Mouse (Mus musculus) heart, embryonic 12.5 days (tissue): ENCODE measurements around the gene Slc43a1. TPM values are rescaled to one million over a fixed set of nuclear protein-coding genes. Genes with fewer than 3 reads are reported as not detected.
A peak's percentile ranks its signal among the peaks of the same experiment; 100 is the strongest.
"Not testable (repeated sequence)": the region's sequence is repeated elsewhere in the genome, so short reads cannot be mapped to it uniquely, and the experiment has no call there.

Experiments used
- ATAC-seq: fragments of 200-750 bp; cut with Nextera tagmentation; 2 replicates; pipeline ENCODE4 v1.8.0; 2017; ENCODE audit warnings: moderate TSS enrichment, moderate library complexity; ENCODE audit not compliant: insufficient number of reproducible peaks, low FRiP score
- H3K27ac ChIP-seq: fragments of 300-500 bp; sonication (generic); 2 replicates; pipeline ENCODE4 v1.5.1; 2016; ENCODE audit warnings: mild to moderate bottlenecking, moderate library complexity; ENCODE audit not compliant: poor library complexity, severe bottlenecking
- H3K27me3 ChIP-seq: fragments of 300-500 bp; sonication (generic); replicated peaks from 2 replicates; pipeline ENCODE4 v1.6.1; 2016; ENCODE audit warnings: mild to moderate bottlenecking, moderate library complexity
- H3K36me3 ChIP-seq: fragments of 300-500 bp; sonication (generic); 2 replicates; pipeline ENCODE4 v1.6.1; 2016; ENCODE audit warnings: mild to moderate bottlenecking, moderate library complexity
- H3K4me1 ChIP-seq: fragments of 300-500 bp; sonication (generic); replicated peaks from 2 replicates; pipeline ENCODE4 v1.6.1; 2016; ENCODE audit warnings: mild to moderate bottlenecking
- H3K4me2 ChIP-seq: fragments of 300-500 bp; sonication (generic); 2 replicates; pipeline ENCODE4 v1.6.1; 2016; ENCODE audit warnings: mild to moderate bottlenecking, moderate library complexity
- H3K4me3 ChIP-seq: fragments of 300-500 bp; sonication (generic); 2 replicates; pipeline ENCODE4 v1.5.1; 2016; ENCODE audit warnings: mild to moderate bottlenecking
- H3K9ac ChIP-seq: fragments of 300-500 bp; sonication (generic); 2 replicates; pipeline ENCODE4 v1.6.1; 2016; ENCODE audit warnings: mild to moderate bottlenecking, moderate library complexity
- H3K9me3 ChIP-seq: fragments of 300-500 bp; sonication (generic); replicated peaks from 2 replicates; pipeline ENCODE4 v1.6.1; 2016; ENCODE audit warnings: mild to moderate bottlenecking, moderate library complexity
- WGBS: fragments of 180-500 bp; shearing (Covaris S2); methylation state at CpG from one replicate; pipeline ENCODE4 v1.1.7; 2016; 5-methylcytosine and 5-hydroxymethylcytosine counted together
- polyA plus RNA-seq: library from polyadenylated mRNA; unstranded; fragments of >200 nt; fragmentation: Nextera tagmentation; extraction: Ambion mirVana; gene quantifications from 2 replicates; pipeline ENCODE4 v1.2.1, GENCODE M21; 2016

The Slc43a1 gene
- polyA plus RNA-seq = 21.8 and 23.0 TPM in 2 replicates

DNA sequence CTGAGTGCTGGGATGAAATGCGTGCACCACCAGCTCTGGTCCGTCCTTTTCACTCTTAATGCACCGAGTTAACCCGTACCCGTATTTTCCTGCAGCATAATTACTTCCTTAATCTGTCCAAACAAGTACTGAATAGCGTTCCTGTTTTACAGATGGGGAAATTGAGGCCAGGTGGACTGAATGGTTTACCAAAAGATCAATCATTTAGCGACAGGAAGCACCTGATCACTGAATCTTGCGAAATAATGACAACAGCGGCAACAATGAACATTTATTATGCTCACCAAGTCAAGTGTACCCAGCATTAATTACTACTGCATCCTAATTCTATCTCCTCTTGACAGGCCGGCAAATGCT is at the start of gene Slc43a1:
Gene Slc43a1, plus strand, starts transcription at position 258 of the 357 bp plus-strand sequence.
- Histone ChIP-seq H3K9me3 (no peaks in the 10 kb centered on the region), H3K27ac (peak within 1 kb of the TSS; percentile 98), H3K36me3 (no peaks in the 10 kb centered on the region), H3K4me2 (peak within 1 kb of the TSS; percentile 93), H3K9ac (peak within 1 kb of the TSS; percentile 93), H3K27me3 (0 out of 2 replicates have a peak, but pooled peaks cover 10% of the 10 kb centered on the region), H3K4me1 (peaks cover 24% of the 10 kb centered on the region), H3K4me3 (peak within 1 kb of the TSS; percentile 90)
- no peak for ATAC-seq
- 22% methylated on average over 10 of the region's 10 CpGs for WGBS

- peaks cover 20% of the 10 kb centered on the region for H3K4me1 ChIP-seq
- peaks cover 13% of the 10 kb centered on the region for H3K9me3 ChIP-seq
- 46% methylated on average over 9 of the region's 9 CpGs for WGBS
These were observed 48.2 kb upstream of the Slc43a1 start for GRCm38 (mm10) chr2:84790418-84790817.

DNA sequence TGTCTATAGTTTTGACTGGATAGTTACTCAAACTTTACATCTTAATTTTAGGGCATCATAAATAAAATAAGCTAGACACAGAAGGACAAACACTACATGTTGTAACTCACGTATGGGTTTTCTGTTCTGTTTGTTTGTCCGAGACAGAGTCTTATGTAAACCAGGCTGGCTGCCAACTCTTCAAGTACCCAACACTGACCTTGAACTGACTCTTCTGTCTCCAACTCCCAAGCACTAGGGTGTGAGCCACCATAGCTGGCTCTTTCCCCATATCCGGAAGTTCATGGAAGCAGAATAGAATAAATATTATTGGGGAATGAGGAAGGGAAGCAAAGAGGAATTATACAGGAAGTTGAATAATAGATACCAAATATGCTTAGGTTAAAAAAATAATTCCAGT is 46.1 kb upstream of the Slc43a1 start:
- 69% methylated on average over 3 of the region's 3 CpGs for WGBS
- no peak for ATAC-seq

More at GRCm38 (mm10) chr2:84790418-84790817, 48.2 kb upstream of the Slc43a1 start:
- Histone ChIP-seq H3K9ac (no peak overlapping the region), H3K4me2 (peak overlapping the region; percentile 37), H3K4me3 (no peak overlapping the region), H3K27me3 (no peaks in the 10 kb centered on the region), H3K27ac (no peak overlapping the region), H3K36me3 (no peaks in the 10 kb centered on the region)
- no peak for ATAC-seq

GRCm38 (mm10) chr2:84793154-84793553 is 45.5 kb upstream of the Slc43a1 start:
- peaks cover 12% of the 10 kb centered on the region for H3K4me1 ChIP-seq
- no peak overlapping the region for H3K9ac ChIP-seq
- H3K9me3 ChIP-seq = peaks cover 17% of the 10 kb centered on the region
- no peak overlapping the region for H3K27ac ChIP-seq
- WGBS = 77% methylated on average over 3 of the region's 3 CpGs
- no peak overlapping the region for H3K4me3 ChIP-seq
- no peaks in the 10 kb centered on the region for H3K27me3 ChIP-seq
- no peaks in the 10 kb centered on the region for H3K36me3 ChIP-seq
- ATAC-seq = no peak; the same call in 1 of the 2 replicates
- H3K4me2 ChIP-seq = no peak overlapping the region

More for the DNA sequence above, 46.1 kb upstream of the Slc43a1 start:
- H3K9ac ChIP-seq = no peak overlapping the region
- peaks cover 17% of the 10 kb centered on the region for H3K9me3 ChIP-seq
- H3K4me3 ChIP-seq = no peak overlapping the region
- no peak overlapping the region for H3K27ac ChIP-seq
- H3K36me3 ChIP-seq = no peaks in the 10 kb centered on the region
- peaks cover 14% of the 10 kb centered on the region for H3K4me1 ChIP-seq
- no peaks in the 10 kb centered on the region for H3K27me3 ChIP-seq
- no peak overlapping the region for H3K4me2 ChIP-seq

DNA sequence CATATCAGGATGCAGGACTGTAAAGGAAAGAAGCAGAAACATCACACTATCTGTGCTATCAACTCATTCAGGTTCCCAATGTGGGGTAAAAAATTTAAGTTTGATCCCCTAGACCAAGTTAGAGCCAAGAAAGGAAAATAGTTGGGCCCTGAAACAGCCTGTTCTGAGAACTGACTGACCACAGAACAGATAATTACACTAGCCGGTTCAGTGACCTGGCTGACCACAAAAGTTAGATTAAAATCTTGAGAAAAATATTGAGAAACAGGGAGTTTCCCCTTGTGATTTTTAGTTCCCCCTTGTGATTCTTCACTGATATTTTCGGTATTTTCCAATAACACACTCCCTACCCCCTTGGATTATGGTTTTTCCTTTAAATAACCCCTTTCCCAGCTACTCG is 44.8 kb upstream of the Slc43a1 start:
- H3K27me3 ChIP-seq = no peaks in the 10 kb centered on the region
- no peak overlapping the region for H3K4me2 ChIP-seq
- WGBS = 86% methylated on average over 3 of the region's 3 CpGs
- H3K4me1 ChIP-seq = peaks cover 10% of the 10 kb centered on the region
- no peaks in the 10 kb centered on the region for H3K36me3 ChIP-seq
- no peak for ATAC-seq
- H3K4me3 ChIP-seq = no peak overlapping the region
- H3K9ac ChIP-seq = no peak overlapping the region
- no peak overlapping the region for H3K27ac ChIP-seq
- H3K9me3 ChIP-seq = peaks cover 17% of the 10 kb centered on the region

- H3K4me3 ChIP-seq = peak overlapping the region; percentile 63
- WGBS = 11% methylated on average over 13 of the region's 13 CpGs
- peaks cover 17% of the 10 kb centered on the region for H3K9me3 ChIP-seq
- no peaks in the 10 kb centered on the region for H3K27me3 ChIP-seq
- peak overlapping the region; percentile 80 for H3K27ac ChIP-seq
- peak overlapping the region; percentile 73 for H3K9ac ChIP-seq
- 0 out of 2 replicates have a peak, but pooled peaks cover 4% of the 10 kb centered on the region for H3K36me3 ChIP-seq
- ATAC-seq = peak; percentile 58
- 0 out of 2 replicates have a peak, but pooled peaks cover 4% of the 10 kb centered on the region for H3K4me1 ChIP-seq
- peak overlapping the region; percentile 98 for H3K4me2 ChIP-seq
These were observed 40.7 kb upstream of the Slc43a1 start for GRCm38 (mm10) chr2:84797833-84798492.

DNA sequence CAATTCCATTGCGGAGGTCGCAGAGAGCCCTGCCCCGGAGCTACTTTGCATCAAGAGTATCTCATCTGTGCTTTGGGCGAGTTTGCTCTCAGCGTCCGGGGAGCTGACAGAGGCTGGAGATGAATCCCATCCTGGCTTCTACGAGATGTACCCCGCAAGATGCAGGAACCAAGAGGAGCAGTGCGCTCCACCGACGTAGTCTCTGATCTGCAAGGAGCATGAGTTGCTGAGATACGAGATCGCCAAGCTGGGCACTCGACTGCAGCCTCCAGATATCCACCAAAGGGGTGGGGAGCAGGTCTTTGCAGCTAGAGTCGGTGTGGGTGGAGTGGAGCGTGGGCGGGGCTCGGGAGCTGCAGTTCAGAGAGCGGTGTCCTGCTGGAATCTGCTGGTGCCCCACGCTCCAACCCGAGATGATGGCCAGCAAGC is 40.1 kb upstream of the Slc43a1 start, which contains the start of gene Ube2l6:
Gene Ube2l6, plus strand, starts transcription at position 336 of the 429 bp plus-strand sequence.
- WGBS = under 1% methylated on average over 21 of the region's 21 CpGs

GRCm38 (mm10) chr2:84799041-84799561 is 39.5 kb upstream of the Slc43a1 start:
- Histone ChIP-seq H3K27ac (peak overlapping the region; percentile 80), H3K4me3 (peak overlapping the region; percentile 63), H3K9ac (peak overlapping the region; percentile 73), H3K4me2 (peak overlapping the region; percentile 98), H3K4me1 (0 out of 2 replicates have a peak, but pooled peaks cover 4% of the 10 kb centered on the region), H3K36me3 (peaks cover 13% of the 10 kb centered on the region; the same call in 1 of the 2 replicates), H3K9me3 (peaks cover 16% of the 10 kb centered on the region), H3K27me3 (no peaks in the 10 kb centered on the region)
- peak; percentile 58 for ATAC-seq
- under 1% methylated on average over 16 of the region's 16 CpGs for WGBS

More for the DNA sequence above, 40.1 kb upstream of the Slc43a1 start, which contains the start of gene Ube2l6:
- Histone ChIP-seq H3K36me3 (peaks cover 7% of the 10 kb centered on the region; the same call in 1 of the 2 replicates), H3K27me3 (no peaks in the 10 kb centered on the region), H3K4me1 (0 out of 2 replicates have a peak, but pooled peaks cover 4% of the 10 kb centered on the region), H3K4me2 (peak within 1 kb of the TSS; percentile 98), H3K4me3 (peak within 1 kb of the TSS; percentile 63), H3K9me3 (peaks cover 17% of the 10 kb centered on the region), H3K27ac (peak within 1 kb of the TSS; percentile 80), H3K9ac (peak within 1 kb of the TSS; percentile 73)
- peak; percentile 89 for ATAC-seq

- Histone ChIP-seq H3K4me3 (peak overlapping the region; percentile 63), H3K9me3 (peaks cover 5% of the 10 kb centered on the region)
- 48% methylated on average over 4 of the region's 4 CpGs for WGBS
These were observed 38.3 kb upstream of the Slc43a1 start for GRCm38 (mm10) chr2:84800304-84800703.

DNA sequence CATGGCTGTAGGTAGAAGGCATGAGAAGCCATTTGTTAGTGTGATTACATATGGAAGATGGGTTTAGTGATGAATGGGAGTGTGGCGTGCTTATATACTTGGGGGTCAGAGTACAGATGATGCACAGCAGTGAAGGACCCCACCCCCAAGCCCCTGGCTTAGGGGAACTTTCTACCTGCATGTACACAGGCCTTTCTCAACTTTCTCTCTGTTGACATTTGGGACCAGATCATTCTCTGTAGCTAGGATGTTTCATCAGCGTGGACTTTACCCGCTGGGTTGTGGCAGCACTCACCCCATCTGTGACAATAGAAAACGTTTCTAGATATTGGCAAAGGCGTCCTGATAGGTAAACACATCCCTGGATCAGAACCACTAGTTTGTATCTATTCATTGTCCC is 37.4 kb upstream of the Slc43a1 start:
- H3K4me3 ChIP-seq, H3K27me3 ChIP-seq, H3K9me3 ChIP-seq, ATAC-seq, H3K4me1 ChIP-seq, H3K9ac ChIP-seq, H3K27ac ChIP-seq, H3K4me2 ChIP-seq: not testable (repeated sequence)
- peaks cover 29% of the 10 kb centered on the region for H3K36me3 ChIP-seq
- WGBS = 79% methylated on average over 5 of the region's 5 CpGs

More at GRCm38 (mm10) chr2:84800304-84800703, 38.3 kb upstream of the Slc43a1 start:
- no peak overlapping the region for H3K9ac ChIP-seq
- H3K4me2 ChIP-seq = peak overlapping the region; percentile 98; the same call in 1 of the 2 replicates
- 0 out of 2 replicates have a peak, but pooled peaks cover 4% of the 10 kb centered on the region for H3K4me1 ChIP-seq
- H3K27me3 ChIP-seq = no peaks in the 10 kb centered on the region
- ATAC-seq = no peak
- H3K36me3 ChIP-seq = peaks cover 23% of the 10 kb centered on the region
- H3K27ac ChIP-seq = no peak overlapping the region; the same call in 1 of the 2 replicates

DNA sequence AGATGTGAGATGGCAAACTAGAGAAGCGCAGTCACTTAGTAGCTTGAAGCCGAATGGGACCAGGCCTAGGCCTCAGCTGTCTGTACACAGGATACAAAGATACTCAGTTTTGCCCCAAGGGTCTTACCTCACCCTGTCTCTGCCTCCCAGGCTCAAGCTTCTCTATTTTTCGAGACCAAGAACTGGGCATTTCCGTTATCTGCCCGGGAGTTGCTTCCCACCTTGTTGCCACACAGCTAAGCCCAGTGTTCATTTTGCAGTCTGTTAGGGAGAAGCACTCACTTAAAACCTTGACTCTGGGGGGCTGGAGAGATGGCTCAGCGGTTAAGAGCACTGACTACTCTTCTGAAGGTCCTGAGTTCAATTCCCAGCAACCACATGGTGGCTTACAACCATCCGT is 34.7 kb upstream of the Slc43a1 start:
- no peak overlapping the region for H3K4me2 ChIP-seq
- peaks cover 45% of the 10 kb centered on the region for H3K36me3 ChIP-seq
- ATAC-seq = no peak
- 91% methylated on average over 7 of the region's 7 CpGs for WGBS
- H3K27ac ChIP-seq = no peak overlapping the region
- 0 out of 2 replicates have a peak, but pooled peaks cover 3% of the 10 kb centered on the region for H3K9me3 ChIP-seq
- 0 out of 2 replicates have a peak, but pooled peaks cover 9% of the 10 kb centered on the region for H3K4me1 ChIP-seq
- no peak overlapping the region for H3K4me3 ChIP-seq
- H3K27me3 ChIP-seq = no peaks in the 10 kb centered on the region
- no peak overlapping the region for H3K9ac ChIP-seq
